ENCODE assay signal across 13 mouse cellular contexts in genomic region chr6:128237102-128237763, GRCm38 (mm10).
DNase-seq lines count a peak whose midpoint lies in the region; ATAC-seq and TF ChIP-seq lines count a peak whose summit lies in the region.
"Had no signal": no experiment of that assay in that cellular context is flagged by ENCODE, and none has a peak within 500 bp of the region (broad histone marks: within the 10 kb centered on the region; RNA-seq: fewer than 3 reads in every experiment).

No protein-coding gene starts in this region.

- H3K9ac ChIP-seq in midbrain, postnatal 0 days (replicated peaks; ENCODE audit: low read length, poor library complexity, severe bottlenecking), result no peak overlapping the region
- H3K9ac ChIP-seq in midbrain, embryonic 13.5 days (replicated peaks), result no peak overlapping the region

- peak; percentile 13; the same call in 1 of the 2 replicates for TF ChIP-seq CTCF in midbrain, postnatal 0 days (IDR thresholded peaks at IDR 0.05)

- H3K36me3 ChIP-seq in heart, embryonic 10.5 days, result 0 out of 2 replicates have a peak, but pooled peaks cover 3% of the 10 kb centered on the region
- no peaks in the 10 kb centered on the region for H3K36me3 ChIP-seq in midbrain, postnatal 0 days (ENCODE audit: insufficient read depth, low read length)
- no peaks in the 10 kb centered on the region for H3K36me3 ChIP-seq in midbrain, embryonic 13.5 days
- H3K36me3 ChIP-seq: midbrain, embryonic 10.5 days had no signal

- H3K9me3 ChIP-seq in heart, embryonic 10.5 days, result no peaks in the 10 kb centered on the region
- no peaks in the 10 kb centered on the region for H3K9me3 ChIP-seq in midbrain, postnatal 0 days (ENCODE audit: low read length)
- H3K9me3 ChIP-seq in midbrain, embryonic 13.5 days, result no peaks in the 10 kb centered on the region
- H3K9me3 ChIP-seq: midbrain, embryonic 10.5 days had no signal

- ATAC-seq in midbrain, postnatal 0 days (ENCODE audit: low FRiP score), result no peak
- ATAC-seq in midbrain, embryonic 13.5 days, result no peak
- ATAC-seq in megakaryocyte progenitor cell, adult 5-6 weeks (replicated peaks; ENCODE audit: poor library complexity), result peak; percentile 24; the same call in 1 of the 2 replicates

- intact Hi-C loops in heart, postnatal 14 days (cut with DNase I), result loop anchor here (5.0 to 10.0 kb wide), 2 partner anchors 175 to 238 kb away; no protein-coding TSS in a partner anchor

- DNase-seq in heart, postnatal 14 days, result peak; percentile 17 to 28
- no peak for DNase-seq in heart, embryonic 10.5 days (ENCODE audit: low spot score)
- peak; percentile 79 for DNase-seq in midbrain, postnatal 0 days (ENCODE audit: low spot score)
- DNase-seq in cerebellum, adult 9-10 months, result peak; percentile 61
- no peak for DNase-seq in B cell, adult 2 months
- DNase-seq in kidney, adult 8-10 months, result no peak
- DNase-seq: heart, adult 18-20 months; layer of hippocampus, adult 9-11 months; right cerebral cortex, postnatal 25 days; thymus, postnatal 25 days had no signal

- H3K27ac ChIP-seq in heart, embryonic 10.5 days, result no peak overlapping the region
- no peak overlapping the region for H3K27ac ChIP-seq in midbrain, postnatal 0 days (ENCODE audit: low read depth, low read length)
- no peak overlapping the region for H3K27ac ChIP-seq in midbrain, embryonic 13.5 days
- H3K27ac ChIP-seq: midbrain, embryonic 10.5 days had no signal

- WGBS in heart, embryonic 10.5 days, result 83% methylated on average over 2 of the region's 2 CpGs
- 87% methylated on average over 2 of the region's 2 CpGs for WGBS in midbrain, postnatal 0 days
- WGBS in midbrain, embryonic 13.5 days, result 90% methylated on average over 2 of the region's 2 CpGs

- no peaks in the 10 kb centered on the region for H3K27me3 ChIP-seq in heart, embryonic 10.5 days (ENCODE audit: insufficient read depth, poor library complexity, severe bottlenecking)
- no peaks in the 10 kb centered on the region for H3K27me3 ChIP-seq in midbrain, postnatal 0 days (ENCODE audit: insufficient read depth, low read length)
- no peaks in the 10 kb centered on the region for H3K27me3 ChIP-seq in midbrain, embryonic 13.5 days

- no peak overlapping the region for H3K4me2 ChIP-seq in midbrain, postnatal 0 days (ENCODE audit: low read depth, low read length, poor library complexity, severe bottlenecking)
- H3K4me2 ChIP-seq in midbrain, embryonic 13.5 days (replicated peaks), result no peak overlapping the region

- 0 out of 2 replicates have a peak, but pooled peaks cover 4% of the 10 kb centered on the region for H3K4me1 ChIP-seq in heart, embryonic 10.5 days
- no peaks in the 10 kb centered on the region for H3K4me1 ChIP-seq in midbrain, postnatal 0 days (ENCODE audit: insufficient read depth, low read length)
- H3K4me1 ChIP-seq in midbrain, embryonic 13.5 days (replicated peaks), result no peaks in the 10 kb centered on the region
- H3K4me1 ChIP-seq: midbrain, embryonic 10.5 days had no signal

- H3K4me3 ChIP-seq in heart, embryonic 10.5 days, result no peak overlapping the region
- H3K4me3 ChIP-seq in midbrain, postnatal 0 days (ENCODE audit: low read depth, low read length), result no peak overlapping the region
- H3K4me3 ChIP-seq in midbrain, embryonic 13.5 days (replicated peaks), result no peak overlapping the region
- H3K4me3 ChIP-seq: midbrain, embryonic 10.5 days had no signal

Comparison
In these comparisons a context has a peak if more than half of its experiments do, and no peak if none do; other contexts are left out.
1. DNase-seq: peak in heart, postnatal 14 days (2 of 2), midbrain, postnatal 0 days (single experiment) and cerebellum, adult 9-10 months (single experiment); none in heart, embryonic 10.5 days (single experiment), B cell, adult 2 months (0 of 2) and kidney, adult 8-10 months (0 of 2).